Mouse (Mus musculus) left cerebral cortex, postnatal 4 days (tissue): ENCODE data around the gene Mbd4. TPM values are rescaled to one million over a fixed set of nuclear protein-coding genes. Genes with fewer than 3 reads are reported as not detected.

Source experiments
- DNase-seq: peaks from one replicate; pipeline ENCODE4 v3.0.0-alpha.2; 2022
- intact Hi-C: fragments of 180-260 bp; cut with DNase I; formaldehyde crosslinking; loops from one replicate; pipeline ENCODE4 v1.15.1; 2025
- total RNA-seq, 2 experiments: library from RNA; stranded (reverse); gene quantifications; 2 replicates each; pipeline ENCODE4 v1.2.3; 2021

Gene Mbd4
- total RNA-seq, 2 experiments from 2014 or later, result 6.4 to 7.1 TPM

DNA sequence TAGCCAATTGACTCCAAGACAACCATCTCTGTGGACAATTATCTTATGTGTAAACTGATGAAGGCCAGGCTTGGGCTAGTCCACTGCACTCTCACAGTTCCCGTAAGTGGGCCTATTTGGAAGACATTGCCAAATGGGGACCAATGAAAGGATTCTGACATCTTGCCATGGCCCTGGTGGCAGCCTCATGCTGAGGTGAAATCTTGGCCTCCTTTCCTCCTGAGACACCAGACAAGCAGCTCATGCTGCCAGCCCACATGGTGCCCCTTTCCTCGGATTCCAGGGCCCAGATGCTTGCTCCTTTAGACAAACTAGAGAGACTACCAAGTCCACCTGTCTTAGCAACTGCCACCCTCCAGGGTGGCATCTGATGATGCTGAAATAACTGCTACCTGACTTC is 35.0 kb downstream of the Mbd4 start:
- intact Hi-C loops, result no loop called here
- DNase-seq, result peak; percentile 35

DNA sequence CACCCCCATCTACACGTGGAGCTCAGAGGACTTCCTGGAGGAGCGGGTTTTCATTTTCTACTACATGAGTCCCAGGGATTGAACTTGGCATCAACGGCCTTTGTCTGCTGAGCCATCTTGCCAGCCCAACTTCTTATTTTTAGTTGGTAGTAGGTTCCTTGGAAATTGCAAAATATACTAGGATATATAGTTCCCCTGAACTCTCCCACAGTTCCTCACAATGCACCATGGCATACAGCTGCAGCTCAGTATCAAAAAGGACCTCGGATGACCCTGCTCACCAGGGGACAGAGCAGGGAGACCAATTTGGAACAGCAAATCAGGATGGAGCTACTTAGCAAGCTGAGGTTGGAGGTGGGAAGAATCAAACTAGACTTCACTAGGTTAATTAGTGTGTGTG is 38.1 kb downstream of the Mbd4 start:
- DNase-seq, result no peak
- intact Hi-C loops, result no loop called here

- intact Hi-C loops, result no loop called here
- peak; percentile 62 for DNase-seq
Observed at GRCm38 (mm10) chr6:115814104-115814503, 39.1 kb downstream of the Mbd4 start.

GRCm38 (mm10) chr6:115811606-115812005 is 41.6 kb downstream of the Mbd4 start:
- no peak for DNase-seq
- intact Hi-C loops, result no loop called here

- intact Hi-C loops, result loop anchor here (5.0 kb wide), 1 partner anchor 44 kb away; the partner anchor contains the start of genes Ift122 and Mbd4
- DNase-seq, result peak; percentile 85
Observed at GRCm38 (mm10) chr6:115808488-115809231, 44.5 kb downstream of the Mbd4 start, which contains the start of gene Rpl32. Gene Rpl32, minus strand, starts transcription at chr6:115808747.

GRCm38 (mm10) chr6:115808196-115808487 is 45.0 kb downstream of the Mbd4 start:
- no peak for DNase-seq
- intact Hi-C loops, result loop anchor here (5.0 kb wide), 1 partner anchor 44 kb away; the partner anchor contains the start of genes Ift122 and Mbd4

DNA sequence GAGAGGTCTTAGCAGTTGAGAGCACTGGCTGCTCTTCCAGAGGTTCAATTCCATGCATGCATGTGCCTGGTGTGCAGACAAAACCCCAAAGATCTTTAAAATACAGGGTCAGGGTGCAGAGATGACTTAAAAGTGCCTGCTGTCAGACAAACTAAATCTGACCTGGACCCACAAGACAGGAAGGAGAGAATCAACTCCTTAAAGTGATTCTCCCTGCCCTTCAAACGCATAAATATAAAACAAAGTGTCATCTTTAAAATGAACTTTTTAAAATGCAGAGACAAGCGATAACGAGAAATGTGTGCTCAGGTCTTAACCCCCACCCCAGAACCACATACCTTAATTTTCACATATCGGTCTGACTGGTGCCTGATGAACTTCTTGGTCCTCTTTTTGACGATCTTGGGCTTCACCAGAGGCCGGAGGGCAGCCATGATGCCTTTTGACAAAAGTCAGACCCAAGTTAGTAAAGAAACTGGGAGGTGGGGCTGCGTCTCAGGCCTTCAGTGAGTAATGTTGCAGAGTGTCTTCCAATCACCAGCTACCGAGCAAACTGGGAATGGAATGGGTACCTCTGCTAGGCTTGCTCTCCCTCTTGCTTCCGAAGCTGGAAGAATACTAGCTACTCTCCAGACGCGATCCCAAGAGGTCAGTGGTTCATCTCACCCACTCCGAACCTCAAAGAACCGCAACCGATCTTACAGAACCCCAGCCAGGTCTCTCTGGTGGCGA is 45.5 kb downstream of the Mbd4 start:
- no peak for DNase-seq
- intact Hi-C loops, result loop anchor here (5.0 kb wide), 1 partner anchor 45 kb away; the partner anchor contains the start of genes Ift122 and Mbd4

- intact Hi-C loops, result loop anchor here (5.0 kb wide), 1 partner anchor 48 kb away; the partner anchor contains the start of genes Ift122 and Mbd4
- no peak for DNase-seq
Observed at GRCm38 (mm10) chr6:115804432-115805192, 48.6 kb downstream of the Mbd4 start.

DNA sequence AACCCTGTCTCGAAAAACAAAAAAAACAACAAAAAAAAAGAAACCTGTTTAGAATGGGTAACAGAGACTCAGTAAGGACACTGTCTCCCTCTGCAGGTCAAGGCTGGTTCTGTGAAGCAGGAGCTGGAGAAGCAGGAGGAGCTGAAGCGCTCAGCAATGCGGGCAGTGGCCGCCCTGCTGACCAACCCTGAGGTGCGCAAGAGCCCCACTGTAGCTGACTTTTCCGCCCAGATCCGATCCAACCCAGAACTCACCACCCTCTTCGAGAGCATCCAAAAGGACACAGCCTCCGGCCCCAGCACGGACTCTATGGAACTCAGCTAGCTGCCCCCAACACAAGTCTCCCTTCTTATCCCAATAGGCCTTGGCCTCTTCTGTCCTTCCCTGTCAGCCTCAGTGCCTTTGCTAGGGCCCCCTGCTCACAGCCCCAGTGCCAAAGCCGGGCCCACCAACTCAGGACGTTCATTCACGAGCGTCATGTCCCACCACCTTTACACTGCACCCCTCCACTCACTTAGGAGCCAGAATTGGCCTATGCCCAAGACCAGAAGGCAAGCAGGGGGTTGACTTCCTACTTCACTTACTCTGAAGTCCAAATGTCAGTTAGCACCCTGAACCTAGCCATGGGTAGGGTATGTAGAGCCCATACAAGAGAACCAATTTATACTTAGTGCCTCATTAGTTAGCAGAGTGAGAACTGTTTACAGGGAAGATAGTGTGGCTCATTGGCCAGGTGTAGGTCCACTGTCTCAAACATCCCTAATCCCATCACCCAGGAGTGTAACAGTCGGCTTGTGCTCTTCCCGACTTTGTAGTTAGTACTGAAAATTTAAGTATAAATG is 49.4 kb downstream of the Mbd4 start:
- intact Hi-C loops, result no loop called here

DNA sequence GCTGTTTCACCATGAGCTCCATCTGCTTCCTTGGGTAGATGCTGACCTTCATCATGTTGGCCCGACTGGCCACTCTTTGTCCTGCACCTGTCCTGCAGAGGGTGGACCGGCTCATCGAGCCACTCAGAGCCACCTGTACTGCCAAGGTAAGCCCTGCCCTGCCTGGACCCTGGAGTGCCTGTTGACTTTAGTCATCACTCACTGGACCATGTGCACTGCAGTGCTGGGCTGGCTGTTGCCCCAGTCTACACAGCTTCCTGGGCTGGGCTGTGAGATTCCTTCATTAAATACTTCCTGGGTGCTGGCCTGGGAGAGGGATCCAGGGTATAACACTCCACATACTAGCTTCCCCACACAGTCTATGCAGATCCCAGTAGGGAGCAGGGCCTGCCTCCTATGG is 51.4 kb downstream of the Mbd4 start:
- intact Hi-C loops, result no loop called here
- no peak for DNase-seq

More for the DNA sequence above, 49.4 kb downstream of the Mbd4 start:
- DNase-seq, result peak; percentile 82

DNA sequence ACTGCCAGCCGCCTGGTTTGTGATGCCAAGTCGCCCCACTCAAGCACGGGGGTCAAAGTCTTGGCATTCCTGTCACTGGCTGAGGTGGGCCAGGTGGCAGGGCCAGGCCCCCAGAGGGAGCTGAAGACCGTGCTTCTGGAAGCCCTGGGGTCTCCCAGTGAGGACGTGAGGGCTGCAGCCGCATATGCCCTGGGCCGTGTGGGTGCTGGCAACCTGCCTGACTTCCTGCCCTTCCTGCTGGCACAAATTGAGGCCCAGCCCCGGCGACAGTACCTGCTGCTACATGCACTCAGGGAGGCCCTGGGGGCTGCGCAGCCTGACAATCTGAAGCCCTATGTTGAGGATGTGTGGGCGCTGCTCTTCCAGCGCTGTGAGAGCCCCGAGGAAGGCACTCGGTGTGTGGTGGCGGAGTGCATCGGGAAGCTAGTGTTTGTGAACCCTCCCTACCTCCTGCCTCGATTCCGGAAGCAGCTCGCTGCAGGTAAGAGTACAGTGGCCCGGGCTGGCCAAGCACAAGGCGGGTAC is 60.4 kb downstream of the Mbd4 start:
- peak; percentile 61 for DNase-seq
- intact Hi-C loops, result loop anchor here (10.0 kb wide), 1 partner anchor 168 kb away; no protein-coding TSS in a partner anchor

DNA sequence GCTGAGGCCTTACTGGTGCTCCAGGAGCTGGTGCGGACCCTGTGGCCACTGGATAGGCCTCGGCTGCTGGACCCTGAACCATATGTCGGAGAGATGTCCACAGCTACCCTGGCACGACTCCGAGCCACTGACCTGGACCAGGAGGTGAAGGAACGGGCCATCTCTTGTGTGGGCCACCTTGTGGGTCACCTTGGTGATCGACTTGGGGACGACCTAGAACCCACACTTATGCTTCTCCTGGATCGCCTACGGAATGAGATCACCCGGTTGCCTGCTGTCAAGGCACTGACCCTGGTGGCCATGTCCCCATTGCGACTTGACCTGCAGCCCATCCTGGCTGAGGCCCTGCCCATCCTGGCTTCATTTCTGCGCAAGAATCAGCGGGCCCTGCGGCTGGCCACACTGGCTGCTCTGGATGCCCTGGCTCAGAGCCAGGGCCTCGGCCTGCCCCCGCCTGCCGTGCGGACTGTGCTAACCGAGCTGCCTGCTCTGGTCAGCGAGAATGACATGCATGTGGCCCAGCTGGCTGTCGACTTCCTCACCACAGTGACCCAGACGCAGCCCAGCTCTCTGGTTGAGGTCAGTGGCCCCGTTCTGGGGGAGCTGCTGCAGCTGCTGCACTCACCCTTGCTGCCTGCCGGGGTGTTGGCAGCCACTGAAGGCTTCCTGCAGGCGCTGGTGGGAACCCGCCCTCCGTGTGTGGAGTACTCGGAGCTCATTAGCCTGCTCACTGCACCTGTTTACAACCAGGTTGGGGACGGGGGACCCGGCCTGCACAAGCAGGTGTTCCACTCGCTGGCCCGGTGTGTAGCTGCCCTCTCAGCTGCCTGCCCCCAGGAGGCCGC is 61.1 kb downstream of the Mbd4 start:
- intact Hi-C loops, result loop anchor here (10.0 kb wide), 1 partner anchor 167 kb away; no protein-coding TSS in a partner anchor
- DNase-seq, result peak; percentile 61

GRCm38 (mm10) chr6:115791016-115791415 is 62.2 kb downstream of the Mbd4 start:
- intact Hi-C loops, result loop anchor here (10.0 kb wide), 1 partner anchor 166 kb away; no protein-coding TSS in a partner anchor
- DNase-seq, result no peak

Other genes starting within 250 kb of the Mbd4 start
- 100 to 1,000 TPM; 180 to 191 TPM for gene Raf1, start 176.7 kb downstream of the Mbd4 start, total RNA-seq
- 1 to 10 TPM in 1 of 2 experiments, under 1 TPM in 1; 0.60 to 1.2 TPM for gene Tmem40, start 91.0 kb downstream of the Mbd4 start, total RNA-seq
- 1 to 10 TPM; 8.3 to 8.5 TPM for gene Cand2, start 78.8 kb downstream of the Mbd4 start, total RNA-seq
- gene Rpl32, start 44.6 kb downstream of the Mbd4 start, total RNA-seq, result 100 to 1,000 TPM; 842 to 903 TPM
- gene Efcab12, start 15.0 kb downstream of the Mbd4 start, total RNA-seq, result 1 to 10 TPM; 3.0 to 3.6 TPM
- gene Ift122, start 99 bp upstream of the Mbd4 start, total RNA-seq, result 10 to 100 TPM; 28.9 to 35.8 TPM
- gene Rho, start 78.4 kb upstream of the Mbd4 start, total RNA-seq, result under 1 TPM; 0.28 to 0.56 TPM
- gene H1foo, start 91.6 kb upstream of the Mbd4 start, total RNA-seq, result not detected
- 100 to 1,000 TPM; 167 to 181 TPM for gene Plxnd1, start 141.6 kb upstream of the Mbd4 start, total RNA-seq